Mouse (Mus musculus) liver, adult 2 months (tissue): ENCODE results near the gene Trap1. TPM values are rescaled to one million over a fixed set of nuclear protein-coding genes. Genes with fewer than 3 reads are reported as not detected.

Experiments
- DNase-seq: peaks from one replicate; pipeline ENCODE4 v3.0.0-alpha.2; 2011; ENCODE audit warnings: low read depth, low spot score; ENCODE audit errors: extremely low read depth
- H3K27ac ChIP-seq: fragments of 200-500 bp; replicated peaks from 2 replicates; pipeline ENCODE4 v1.5.1; 2012; ENCODE audit warnings: low read depth, mild to moderate bottlenecking, control low read depth, inconsistent platforms, low read length; ENCODE audit not compliant: insufficient read depth
- H3K27me3 ChIP-seq: fragments of 200-500 bp; 2 replicates; pipeline ENCODE4 v1.6.1; 2012; ENCODE audit warnings: mild to moderate bottlenecking, moderate library complexity, low read length, inconsistent platforms; ENCODE audit not compliant: control insufficient read depth, insufficient read depth
- H3K36me3 ChIP-seq: fragments of 200-500 bp; 2 replicates; pipeline ENCODE4 v1.6.1; 2012; ENCODE audit warnings: low read length, inconsistent platforms; ENCODE audit not compliant: control insufficient read depth, insufficient read depth
- H3K4me1 ChIP-seq: fragments of 200-500 bp; 2 replicates; pipeline ENCODE4 v1.6.1; 2011; ENCODE audit warnings: low read length; ENCODE audit not compliant: control insufficient read depth, insufficient read depth
- H3K4me3 ChIP-seq: fragments of 200-500 bp; 2 replicates; pipeline ENCODE4 v1.5.1; 2011; ENCODE audit warnings: low read depth, mild to moderate bottlenecking, control low read depth, low read length, moderate library complexity; ENCODE audit not compliant: insufficient read depth
- H3K79me2 ChIP-seq: fragments of 200-500 bp; 2 replicates; pipeline ENCODE4 v1.6.1; 2012; ENCODE audit warnings: inconsistent platforms, mild to moderate bottlenecking, low read length, moderate library complexity; ENCODE audit not compliant: control insufficient read depth, insufficient read depth
- H3K9ac ChIP-seq: fragments of 200-500 bp; 2 replicates; pipeline ENCODE4 v1.6.1; 2012; ENCODE audit warnings: low read depth, mild to moderate bottlenecking, control low read depth, inconsistent platforms, low read length
- CTCF ChIP-seq: fragments of 200-500 bp; IDR thresholded peaks from 2 replicates; pipeline ENCODE4 v1.5.1; 2011; ENCODE audit warnings: low read depth, low read length, control low read depth
- POLR2A ChIP-seq: fragments of 200-500 bp; IDR thresholded peaks from 2 replicates; pipeline ENCODE4 v1.6.1; 2011; ENCODE audit warnings: low read length, control low read depth; ENCODE audit not compliant: insufficient read depth; ENCODE audit errors: extremely low read depth
- WGBS: fragments of 180-500 bp; shearing (Covaris S2); methylation state at CpG from one replicate; pipeline ENCODE4 v1.1.7; 2018; 5-methylcytosine and 5-hydroxymethylcytosine counted together
- polyA plus RNA-seq: library from polyadenylated mRNA; depleted of rRNA; stranded (reverse); fragments of >200 nt; gene quantifications from 2 replicates; pipeline ENCODE4 v1.2.3, GENCODE M21; 2012
- total RNA-seq: library from RNA; depleted of rRNA; stranded (reverse); fragments of >200 nt; gene quantifications from 2 replicates; pipeline ENCODE4 v1.2.3, GENCODE M21; 2014

Gene Trap1
- total and polyA plus RNA-seq, 2 experiments, result 151 to 179 TPM

DNA sequence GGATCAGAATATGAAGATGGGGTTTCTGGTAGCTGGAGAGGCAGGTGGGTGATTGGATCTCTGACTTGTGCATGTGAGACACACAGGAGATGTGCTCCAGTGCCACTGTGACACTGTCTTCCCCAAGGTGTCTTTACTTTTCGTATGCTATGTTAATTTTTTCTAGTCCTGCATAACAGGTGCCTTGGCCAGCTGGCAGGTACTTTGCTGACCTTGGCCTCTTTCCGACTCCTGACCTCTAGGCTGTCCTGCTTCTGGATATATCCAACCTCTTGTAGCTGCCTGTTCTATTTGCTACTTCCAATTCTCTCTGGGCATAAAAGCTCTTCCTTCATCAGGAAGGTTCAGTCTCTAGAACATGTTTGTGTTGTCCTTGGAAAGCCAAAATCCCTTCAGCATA, 42.1 kb downstream of the Trap1 start:
- Histone ChIP-seq H3K27ac (no peak overlapping the region), H3K79me2 (no peaks in the 10 kb centered on the region), H3K4me3 (no peak overlapping the region), H3K27me3 (no peaks in the 10 kb centered on the region), H3K9ac (no peak overlapping the region), H3K4me1 (peaks cover 11% of the 10 kb centered on the region), H3K36me3 (peaks cover 20% of the 10 kb centered on the region)
- DNase-seq, result peak; percentile 71
- WGBS, result 30% methylated on average over 2 of the region's 2 CpGs
- TF ChIP-seq CTCF, result no peak

- no peak overlapping the region for H3K4me3 ChIP-seq
- 90% methylated on average over 3 of the region's 3 CpGs for WGBS
These were observed 43.2 kb downstream of the Trap1 start for GRCm38 (mm10) chr16:4034476-4034875.

GRCm38 (mm10) chr16:4033971-4034370, 43.7 kb downstream of the Trap1 start:
- Histone ChIP-seq H3K4me1 (peaks cover 11% of the 10 kb centered on the region), H3K36me3 (peaks cover 9% of the 10 kb centered on the region; the same call in 1 of the 2 replicates), H3K79me2 (no peaks in the 10 kb centered on the region), H3K4me3 (no peak overlapping the region), H3K9ac (no peak overlapping the region), H3K27me3 (no peaks in the 10 kb centered on the region), H3K27ac (no peak overlapping the region)
- TF ChIP-seq POLR2A (no peak), CTCF (no peak)
- 81% methylated on average over 5 of the region's 5 CpGs for WGBS
- no peak for DNase-seq

More at GRCm38 (mm10) chr16:4034476-4034875, 43.2 kb downstream of the Trap1 start:
- H3K4me1 ChIP-seq, result peaks cover 11% of the 10 kb centered on the region
- no peak for TF ChIP-seq CTCF
- TF ChIP-seq POLR2A, result no peak
- H3K36me3 ChIP-seq, result peaks cover 11% of the 10 kb centered on the region; the same call in 1 of the 2 replicates
- no peaks in the 10 kb centered on the region for H3K27me3 ChIP-seq
- no peak for DNase-seq
- no peak overlapping the region for H3K27ac ChIP-seq
- no peak overlapping the region for H3K9ac ChIP-seq
- H3K79me2 ChIP-seq, result no peaks in the 10 kb centered on the region

GRCm38 (mm10) chr16:4032341-4032748, 45.3 kb downstream of the Trap1 start:
- Histone ChIP-seq H3K9ac (no peak overlapping the region), H3K36me3 (no peaks in the 10 kb centered on the region), H3K79me2 (no peaks in the 10 kb centered on the region), H3K27ac (peak overlapping the region; percentile 43; the same call in 1 of the 2 replicates), H3K27me3 (no peaks in the 10 kb centered on the region), H3K4me3 (no peak overlapping the region), H3K4me1 (peaks cover 11% of the 10 kb centered on the region)
- TF ChIP-seq CTCF (no peak), POLR2A (no peak)
- peak; percentile 87 for DNase-seq
- WGBS, result 17% methylated on average over 6 of the region's 6 CpGs

DNA sequence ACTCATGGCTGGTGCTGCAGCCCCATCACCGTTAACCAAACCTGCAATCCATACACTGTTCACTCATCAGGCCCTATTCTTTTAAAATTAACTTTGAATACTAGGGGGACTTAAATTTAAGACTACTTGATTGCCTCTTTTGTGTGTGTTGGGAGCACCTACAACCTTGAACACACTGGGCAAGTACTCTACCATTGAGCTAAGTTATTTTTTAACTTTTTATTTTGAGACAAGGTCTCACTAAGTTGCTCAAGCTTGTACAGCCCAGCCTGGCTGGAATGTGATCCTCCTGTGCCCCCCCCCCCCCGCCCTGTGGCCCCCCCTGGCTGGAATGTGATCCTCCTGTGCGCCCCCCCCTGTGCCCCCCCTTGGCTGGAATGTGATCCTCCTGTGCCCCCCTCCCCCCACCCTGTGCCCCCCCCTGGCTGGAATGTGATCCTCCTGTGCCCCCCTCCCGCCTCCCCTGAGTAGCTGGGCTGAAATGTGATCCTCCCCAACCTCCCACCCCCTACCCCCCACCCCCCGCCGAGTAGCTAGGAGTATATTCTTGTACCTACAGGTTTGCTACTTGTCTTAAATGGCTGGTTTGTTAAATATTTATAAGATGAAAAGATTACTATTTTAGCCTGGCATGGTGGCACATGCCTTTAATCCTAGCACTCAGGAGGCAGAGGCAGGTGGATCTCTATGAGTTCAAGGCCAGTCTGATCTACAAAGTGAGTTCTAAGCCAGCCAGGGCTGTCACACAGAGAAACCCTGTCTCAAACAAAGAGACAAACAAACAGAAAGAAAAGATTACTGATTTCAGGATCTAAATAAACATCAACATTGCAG, 46.0 kb downstream of the Trap1 start:
- Histone ChIP-seq H3K36me3 (no peaks in the 10 kb centered on the region), H3K4me1 (peaks cover 11% of the 10 kb centered on the region), H3K27me3 (no peaks in the 10 kb centered on the region), H3K79me2 (no peaks in the 10 kb centered on the region), H3K4me3 (no peak overlapping the region), H3K27ac (peak overlapping the region; percentile 54; the same call in 1 of the 2 replicates), H3K9ac (no peak overlapping the region)
- peak; percentile 75 for DNase-seq
- WGBS, result 44% methylated on average over 5 of the region's 6 CpGs
- no peak for TF ChIP-seq CTCF
- TF ChIP-seq POLR2A, result no peak

DNA sequence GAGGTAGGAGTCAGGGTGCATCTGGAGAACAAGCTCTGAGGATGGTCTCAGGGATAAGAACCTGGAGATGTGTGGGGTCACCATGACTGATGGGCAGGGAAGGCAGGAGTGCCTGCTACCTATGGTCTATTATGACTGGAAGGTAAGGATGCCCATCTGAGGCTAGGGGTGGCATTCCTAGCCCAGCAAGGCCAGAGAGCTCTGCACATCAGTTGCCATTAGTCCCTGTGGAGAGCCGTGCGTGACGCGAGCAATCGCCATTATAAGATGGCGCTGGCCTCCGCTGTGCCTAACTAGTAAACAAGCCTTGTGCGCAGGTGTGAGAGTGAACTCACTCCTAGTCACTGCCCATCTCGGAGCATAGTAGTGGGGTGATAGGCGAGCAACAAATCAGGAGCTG, 47.1 kb downstream of the Trap1 start:
- no peak overlapping the region for H3K9ac ChIP-seq
- H3K79me2 ChIP-seq, result no peaks in the 10 kb centered on the region
- H3K36me3 ChIP-seq, result no peaks in the 10 kb centered on the region
- H3K4me1 ChIP-seq, result peaks cover 11% of the 10 kb centered on the region
- H3K4me3 ChIP-seq, result no peak overlapping the region
- TF ChIP-seq POLR2A, result no peak
- TF ChIP-seq CTCF, result no peak
- H3K27ac ChIP-seq, result no peak overlapping the region
- no peak for DNase-seq
- H3K27me3 ChIP-seq, result no peaks in the 10 kb centered on the region
- 96% methylated on average over 10 of the region's 10 CpGs for WGBS
